Mouse (Mus musculus) megakaryocyte-erythroid progenitor cell, adult 5-6 weeks (primary cell): ENCODE measurements around the gene Kcng4. TPM values are rescaled to one million over a fixed set of nuclear protein-coding genes. Genes with fewer than 3 reads are reported as not detected.

Experiments
- ATAC-seq: replicated peaks from 2 replicates; pipeline ENCODE4 v1.8.0; 2016; ENCODE audit warnings: mild to moderate bottlenecking, inconsistent platforms; ENCODE audit not compliant: severe bottlenecking, poor library complexity, low FRiP score, low TSS enrichment
- total RNA-seq, 2 experiments: library from RNA; stranded (forward) in 1 of 2; stranded (reverse) in 1 of 2; fragments of 200-1000, 215-1000 nt in 1 of 2; fragments of >200 nt in 1 of 2; fragmentation: Nextera tagmentation in 1 of 2; gene quantifications; 2 replicates each; pipeline ENCODE4 v1.2.3; 2014 to 2017

Kcng4 gene
- total RNA-seq, 2 experiments from 2014 or later = not detected

- no peak for ATAC-seq
Measured at GRCm38 (mm10) chr8:119644429-119644960, 9.0 kb upstream of the Kcng4 start.

DNA sequence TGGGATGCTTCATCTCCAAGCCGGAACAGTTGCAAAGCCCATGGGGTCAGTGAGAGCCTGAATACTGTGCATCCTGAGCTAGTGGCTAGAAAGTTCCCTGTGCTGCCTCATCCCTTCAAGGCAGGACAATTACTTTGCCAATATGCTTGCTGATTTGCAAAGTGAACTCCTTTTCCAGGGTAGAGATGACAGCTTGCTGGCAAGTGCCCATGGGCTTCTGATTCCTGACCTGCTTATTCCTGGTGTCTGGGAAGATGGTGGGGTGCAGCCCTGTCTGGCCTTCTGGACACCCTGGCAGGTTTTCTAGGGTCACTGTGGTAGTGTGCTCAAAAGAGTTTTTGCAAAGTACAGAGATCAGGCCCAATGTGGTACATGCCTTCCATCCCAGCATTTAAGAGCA, 7.5 kb upstream of the Kcng4 start:
- no peak for ATAC-seq

DNA sequence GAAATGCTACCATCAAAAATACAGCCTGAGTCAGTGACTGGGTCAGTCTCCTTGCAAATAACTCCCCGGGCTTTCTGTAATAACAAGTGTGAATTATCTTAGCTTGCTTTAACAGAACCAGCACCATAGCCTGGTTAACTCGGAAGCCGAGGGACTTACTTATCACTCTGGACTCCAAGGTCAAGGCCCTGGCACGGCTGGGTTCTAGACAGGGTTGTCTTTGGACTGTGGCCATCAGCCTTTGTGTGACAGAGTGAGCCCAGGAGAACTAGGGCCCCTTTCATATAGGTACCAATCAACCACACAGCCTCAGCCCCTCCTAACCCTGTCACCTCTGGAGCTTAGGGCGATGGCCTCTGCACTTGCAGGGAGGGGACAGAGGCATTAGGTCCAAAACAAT, 5.6 kb upstream of the Kcng4 start:
- ATAC-seq = no peak

- no peak for ATAC-seq
Measured at GRCm38 (mm10) chr8:119639798-119640197, 4.3 kb upstream of the Kcng4 start.

GRCm38 (mm10) chr8:119638261-119638660, 2.8 kb upstream of the Kcng4 start:
- no peak for ATAC-seq

DNA sequence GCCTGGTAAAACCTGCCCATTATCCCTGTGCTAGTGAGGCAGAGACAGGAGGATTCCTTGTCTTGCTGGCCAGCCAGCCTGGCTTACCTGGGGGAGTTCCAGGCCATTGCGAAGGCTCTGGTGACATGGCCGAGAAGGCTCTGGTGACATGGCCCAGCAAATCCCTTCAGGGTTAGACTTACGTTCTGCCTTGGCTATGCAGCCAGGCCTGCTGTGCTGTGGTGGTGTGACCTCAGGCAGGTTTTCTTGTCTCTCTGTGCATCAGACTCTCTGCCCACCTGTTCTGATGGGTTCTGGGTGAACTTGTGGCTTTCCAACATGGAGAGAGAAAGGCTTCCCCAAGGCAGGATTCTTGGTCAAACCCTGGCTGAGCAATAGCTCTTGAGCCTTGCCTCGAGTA, 1.9 kb upstream of the Kcng4 start:
- no peak for ATAC-seq

- no peak for ATAC-seq
Measured at GRCm38 (mm10) chr8:119636766-119637165, 1.3 kb upstream of the Kcng4 start.

- ATAC-seq = no peak
Measured at GRCm38 (mm10) chr8:119635958-119636357, 478 bp upstream of the Kcng4 start.

DNA sequence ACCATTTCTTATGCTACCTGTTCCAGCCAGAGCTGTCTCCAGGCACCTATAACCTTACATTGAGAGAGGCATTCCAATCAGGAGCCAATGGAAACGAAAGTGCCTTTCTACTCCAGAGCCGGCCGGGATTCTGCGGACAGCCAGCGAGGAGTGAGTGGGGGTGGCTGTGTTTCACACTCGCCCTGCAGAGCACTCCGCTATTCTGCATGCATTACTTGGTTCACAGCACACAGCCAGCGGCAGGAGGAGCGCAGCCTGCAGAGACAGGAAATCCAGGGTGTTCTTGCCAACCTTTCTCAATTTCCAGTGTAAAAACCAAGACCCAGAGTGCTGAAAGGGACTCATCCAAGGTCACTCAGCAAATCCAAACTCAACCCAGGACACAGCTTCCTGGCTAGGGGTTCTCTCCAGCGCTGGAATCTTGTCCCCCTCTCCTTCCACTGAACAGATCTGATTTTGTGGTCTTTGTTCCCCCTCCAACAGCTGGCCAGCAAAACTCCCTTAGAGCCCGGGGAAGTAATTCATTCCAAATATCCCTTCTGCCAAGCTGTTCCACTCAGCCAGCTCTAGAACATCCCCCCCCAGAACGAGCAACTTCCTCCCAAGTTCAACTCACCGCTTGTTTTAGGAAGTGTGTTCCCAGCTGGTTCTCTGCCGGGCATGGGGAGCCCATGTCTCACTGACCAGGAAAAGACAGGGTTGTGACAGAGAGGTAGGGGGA, 704 bp downstream of the Kcng4 start:
- ATAC-seq = no peak

- ATAC-seq = no peak
Measured at GRCm38 (mm10) chr8:119632909-119633308, 2.6 kb downstream of the Kcng4 start.

- ATAC-seq = no peak
Measured at GRCm38 (mm10) chr8:119632246-119632645, 3.2 kb downstream of the Kcng4 start.

DNA sequence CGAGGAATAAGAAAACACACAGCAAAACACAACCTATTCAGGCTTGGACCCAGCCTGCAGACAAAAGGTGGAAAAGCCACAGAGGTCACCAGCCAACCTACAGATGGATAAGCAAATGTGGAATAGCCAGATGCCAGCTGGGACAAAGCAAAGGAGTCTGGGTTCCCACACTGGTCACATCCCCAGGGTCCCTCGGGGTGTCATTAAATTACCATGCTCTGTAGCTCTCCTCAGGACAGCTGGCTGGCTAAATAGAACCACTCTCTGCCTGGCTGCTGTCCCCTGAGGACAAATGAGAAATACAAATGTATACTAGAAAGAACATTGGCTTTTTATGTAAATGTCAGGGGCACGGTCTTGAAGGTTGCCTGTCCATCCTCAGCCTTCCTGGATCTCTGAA, 4.6 kb downstream of the Kcng4 start:
- no peak for ATAC-seq

DNA sequence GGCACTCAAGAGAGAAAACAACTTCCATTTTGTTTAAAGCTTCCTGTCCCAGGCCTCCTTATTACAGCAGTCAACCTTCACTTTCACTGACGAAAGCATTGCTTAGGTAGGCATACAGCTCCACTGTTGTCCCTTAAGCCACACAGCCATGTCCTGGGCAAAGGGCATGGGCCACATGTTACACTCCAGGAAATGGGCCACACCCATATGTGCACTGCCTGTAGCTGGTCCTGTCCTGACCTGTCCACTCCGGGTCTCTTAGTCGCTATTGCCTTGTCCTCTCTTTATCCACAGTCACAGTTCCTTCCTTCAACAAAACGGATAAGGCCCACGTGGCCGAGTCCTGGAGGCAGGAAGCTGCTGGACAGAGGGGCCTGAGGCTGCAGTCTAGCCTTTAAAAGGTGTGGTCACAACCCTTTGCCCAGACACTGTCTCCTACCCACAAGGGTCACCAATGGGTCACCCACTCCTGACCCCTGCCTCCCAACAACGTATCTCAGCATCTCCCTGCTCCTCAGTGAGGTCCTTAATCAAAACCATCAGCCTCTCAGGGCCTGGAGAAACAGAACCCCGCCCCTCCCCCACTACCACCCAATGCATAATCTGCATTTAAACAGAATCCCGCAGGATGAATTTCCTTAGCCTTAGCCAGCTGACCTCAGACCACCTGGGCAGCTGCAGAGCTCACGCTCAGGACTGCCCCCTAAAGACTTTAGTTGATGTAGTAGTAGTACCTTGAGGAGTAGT, 7.7 kb downstream of the Kcng4 start:
- ATAC-seq = peak; percentile 36

GRCm38 (mm10) chr8:119627199-119627598, 8.3 kb downstream of the Kcng4 start:
- ATAC-seq = peak; percentile 82

GRCm38 (mm10) chr8:119625788-119626187, 9.7 kb downstream of the Kcng4 start:
- ATAC-seq = no peak

GRCm38 (mm10) chr8:119624916-119625315, 10.6 kb downstream of the Kcng4 start:
- no peak for ATAC-seq

DNA sequence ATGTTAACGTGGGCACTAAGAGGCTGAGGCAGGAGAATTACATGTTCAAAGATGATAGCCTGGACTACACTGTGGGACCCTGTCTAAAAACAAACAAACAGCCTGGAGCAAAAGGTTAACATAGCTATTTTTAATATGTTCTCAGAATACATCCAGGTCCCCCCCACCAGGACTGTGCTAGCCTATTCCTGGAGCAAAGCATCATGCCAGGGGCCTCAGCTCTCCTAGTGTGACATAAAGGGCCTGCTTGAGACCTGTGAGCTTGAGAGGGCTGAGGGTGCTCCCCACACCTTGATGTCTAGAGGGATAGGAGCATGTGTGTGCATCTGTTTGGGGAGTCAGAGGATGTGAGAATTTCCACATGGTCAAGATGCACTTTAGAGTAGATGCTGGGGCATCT, 11.7 kb downstream of the Kcng4 start:
- no peak for ATAC-seq

DNA sequence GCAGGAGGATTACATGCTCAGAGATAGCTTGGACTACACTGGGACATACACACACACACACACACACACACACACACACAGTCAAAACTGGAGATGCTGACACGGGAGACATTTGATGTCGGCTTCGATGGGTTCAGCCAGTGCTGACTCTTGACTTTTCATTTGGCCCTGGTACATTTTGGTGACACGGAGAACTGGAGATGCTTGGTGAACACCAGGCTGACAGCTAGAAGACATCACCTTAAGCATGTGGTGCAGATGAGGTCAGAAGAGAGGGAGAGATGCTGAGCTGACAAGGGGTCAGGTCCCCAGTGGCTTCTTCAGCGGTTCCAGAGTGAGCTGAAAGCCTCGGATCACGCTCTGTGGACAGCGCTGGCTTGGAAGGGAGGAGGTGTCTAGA, 12.4 kb downstream of the Kcng4 start:
- no peak for ATAC-seq

DNA sequence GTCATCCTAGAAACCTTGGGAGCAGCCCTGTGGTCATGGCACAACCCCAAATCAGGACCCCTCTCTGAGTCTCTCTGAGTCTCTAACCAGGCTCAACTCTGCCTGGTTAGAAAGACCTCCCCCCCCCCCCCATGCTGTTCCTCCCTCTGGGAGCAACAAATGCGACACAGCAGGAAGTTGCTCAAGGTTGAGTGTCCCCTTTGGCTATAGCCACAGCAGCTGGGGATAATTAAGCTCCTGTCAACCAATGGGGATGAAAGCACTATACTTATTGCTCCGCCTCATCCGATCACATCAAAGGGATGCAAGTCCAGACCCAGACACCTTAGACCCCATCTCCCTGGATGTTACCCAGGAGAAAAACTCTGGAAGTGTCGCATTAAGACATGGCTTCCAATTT, 12.9 kb downstream of the Kcng4 start:
- ATAC-seq = no peak

DNA sequence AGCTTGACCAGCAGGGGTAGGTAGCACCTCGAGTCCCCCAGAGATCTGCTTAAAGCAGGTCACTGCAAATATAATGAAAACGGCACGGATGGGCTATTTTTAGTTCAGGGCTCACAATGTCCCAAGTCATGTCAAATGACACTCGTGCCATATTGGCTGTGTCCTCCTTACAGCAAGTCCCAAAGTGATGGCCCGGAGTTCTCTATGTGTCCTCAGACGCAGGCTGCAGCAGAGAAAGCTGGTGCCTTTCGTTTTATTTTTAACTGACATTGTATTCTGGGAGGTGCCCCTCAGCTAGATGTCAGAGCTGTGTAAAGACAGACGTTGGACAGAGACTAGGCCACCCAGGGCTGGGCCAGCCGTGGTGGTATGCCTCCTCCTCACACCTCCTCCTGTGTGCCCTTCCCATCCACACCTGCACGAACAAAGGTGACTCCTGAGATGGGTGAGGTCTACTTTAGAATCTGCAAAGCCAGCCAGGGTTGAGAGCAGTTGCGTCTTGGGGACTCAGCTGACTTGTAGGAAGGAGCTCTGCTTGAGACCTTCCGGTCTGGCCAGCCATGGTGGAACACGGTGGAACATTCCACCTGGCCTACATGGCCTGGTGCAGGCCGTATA, 14.5 kb downstream of the Kcng4 start:
- ATAC-seq = no peak
